Mouse (Mus musculus): Measurements from ENCODE around the gene Ankrd2. TPM values are rescaled to one million over a fixed set of nuclear protein-coding genes. Genes with fewer than 3 reads are reported as not detected.

The Ankrd2 gene
- total and polyA plus RNA-seq, 3 experiments, result not detected

DNA sequence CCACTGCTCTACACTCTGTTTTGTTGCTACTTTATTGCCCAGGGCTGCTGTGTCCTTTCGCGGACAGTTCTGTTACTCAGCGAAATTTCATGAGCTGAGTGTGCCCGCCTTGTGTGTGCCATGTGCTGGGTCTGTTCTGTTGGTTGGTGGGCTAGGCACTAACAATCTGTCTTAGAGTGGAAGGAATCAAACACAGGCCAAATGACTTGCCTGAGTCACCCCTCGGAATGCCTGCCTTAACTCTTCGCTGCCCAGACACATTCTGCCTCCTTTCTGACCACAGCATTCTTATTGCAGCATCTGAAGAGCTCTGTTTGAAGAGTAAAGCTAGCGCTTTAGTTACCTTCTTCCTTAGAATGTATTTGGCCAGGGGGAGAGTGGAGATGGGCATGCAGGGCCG lies 29.2 kb upstream of the Ankrd2 start:
- no peaks in the 10 kb centered on the region for H3K79me2 ChIP-seq (ENCODE audit: control insufficient read depth, insufficient read depth, low read length, poor library complexity)
- DNase-seq (ENCODE audit: low read depth, low spot score), result no peak
- H3K4me1 ChIP-seq (ENCODE audit: control insufficient read depth in 1 of 2, insufficient read depth in 2 of 2, low read length in 2 of 2), result peaks cover 2 to 13% of the 10 kb centered on the region in 2 experiments
- TF ChIP-seq ELF1 (IDR thresholded peaks at IDR 0.05; ENCODE audit: low read depth, low read length) (no peak), RCOR1 (IDR thresholded peaks at IDR 0.05; ENCODE audit: low read depth, low read length) (no peak), TBP (IDR thresholded peaks at IDR 0.05; ENCODE audit: low read depth, low read length) (no peak), GABPA (IDR thresholded peaks at IDR 0.05; ENCODE audit: low read depth, low read length) (no peak), SIN3A (IDR thresholded peaks at IDR 0.05; ENCODE audit: low read length) (no peak), ZKSCAN1 (IDR thresholded peaks at IDR 0.05; ENCODE audit: low read depth, low read length) (no peak), UBTF (IDR thresholded peaks at IDR 0.05; ENCODE audit: borderline replicate concordance, insufficient read depth, low read depth, low read length) (no peak), MEF2A (IDR thresholded peaks at IDR 0.05; ENCODE audit: extremely low read depth, insufficient replicate concordance, low read depth, low read length, poor library complexity, severe bottlenecking) (no peak), ZNF384 (IDR thresholded peaks at IDR 0.05; ENCODE audit: low read depth, low read length) (no peak), MAZ (IDR thresholded peaks at IDR 0.05; ENCODE audit: low read depth, low read length) (no peak), USF2 (IDR thresholded peaks at IDR 0.05; ENCODE audit: borderline replicate concordance in 1 of 2, insufficient read depth in 1 of 2, low read depth in 1 of 2, low read length in 2 of 2) (no peak), BHLHE40 (IDR thresholded peaks at IDR 0.05; ENCODE audit: borderline replicate concordance, low read depth, low read length) (no peak), POLR2AphosphoS5 (IDR thresholded peaks at IDR 0.05; ENCODE audit: borderline replicate concordance, low read depth, low read length) (no peak), E2F4 (IDR thresholded peaks at IDR 0.05; ENCODE audit: borderline replicate concordance, low read depth, low read length) (no peak), HCFC1 (IDR thresholded peaks at IDR 0.05; ENCODE audit: low read depth, low read length) (no peak), JUND (IDR thresholded peaks at IDR 0.05; ENCODE audit: low read depth, low read length) (no peak), KAT2A (conservative IDR thresholded peaks at IDR 0.05; ENCODE audit: low read depth, low read length) (no peak)
- H3K9ac ChIP-seq (ENCODE audit: control insufficient read depth, low read depth, low read length, poor library complexity, severe bottlenecking), result no peak overlapping the region
- no peak overlapping the region for H3K4me3 ChIP-seq (ENCODE audit: control insufficient read depth in 1 of 2, insufficient read depth in 1 of 2, low read depth in 2 of 2, low read length in 2 of 2)
- H3K9me3 ChIP-seq (replicated peaks; ENCODE audit: insufficient read depth, low read length), result no peaks in the 10 kb centered on the region
- H3K36me3 ChIP-seq (ENCODE audit: control insufficient read depth in 1 of 2, insufficient read depth in 2 of 2, low read length in 2 of 2), result peaks cover 0 to 8% of the 10 kb centered on the region in 2 experiments; a peak in 2 of 4 replicates
- H3K27me3 ChIP-seq (ENCODE audit: control insufficient read depth in 1 of 2, insufficient read depth in 2 of 2, low read length in 2 of 2), result no peaks in the 10 kb centered on the region
- H3K27ac ChIP-seq (ENCODE audit: control insufficient read depth, low read depth, low read length), result no peak overlapping the region

- Histone ChIP-seq H3K27ac (ENCODE audit: control insufficient read depth, low read depth, low read length) (no peak overlapping the region), H3K79me2 (ENCODE audit: control insufficient read depth, insufficient read depth, low read length, poor library complexity) (no peaks in the 10 kb centered on the region), H3K9ac (ENCODE audit: control insufficient read depth, low read depth, low read length, poor library complexity, severe bottlenecking) (no peak overlapping the region), H3K4me3 (ENCODE audit: control insufficient read depth in 1 of 2, insufficient read depth in 1 of 2, low read depth in 2 of 2, low read length in 2 of 2) (no peak overlapping the region), H3K36me3 (ENCODE audit: control insufficient read depth in 1 of 2, insufficient read depth in 2 of 2, low read length in 2 of 2) (peaks cover 0 to 8% of the 10 kb centered on the region in 2 experiments; a peak in 2 of 4 replicates), H3K9me3 (replicated peaks; ENCODE audit: insufficient read depth, low read length) (no peaks in the 10 kb centered on the region), H3K27me3 (ENCODE audit: control insufficient read depth in 1 of 2, insufficient read depth in 2 of 2, low read length in 2 of 2) (no peaks in the 10 kb centered on the region), H3K4me1 (ENCODE audit: control insufficient read depth in 1 of 2, insufficient read depth in 2 of 2, low read length in 2 of 2) (peaks cover 2 to 13% of the 10 kb centered on the region in 2 experiments)
- no peak for DNase-seq (ENCODE audit: low read depth, low spot score)
- no peak for TF ChIP-seq SMC3 (IDR thresholded peaks at IDR 0.05; ENCODE audit: low read depth, low read length)
- no peak for TF ChIP-seq POLR2AphosphoS5 (IDR thresholded peaks at IDR 0.05; ENCODE audit: borderline replicate concordance, low read depth, low read length)
- TF ChIP-seq MYB (IDR thresholded peaks at IDR 0.05; ENCODE audit: low read depth, low read length), result no peak
- no peak for TF ChIP-seq MYC (IDR thresholded peaks at IDR 0.05; ENCODE audit: low read depth, low read length)
- no peak for TF ChIP-seq CTCF (IDR thresholded peaks at IDR 0.05 in 2 of 3, conservative IDR thresholded peaks at IDR 0.05 in 1 of 3; ENCODE audit: control insufficient read depth in 1 of 3, insufficient read depth in 1 of 3, low read depth in 2 of 3, low read length in 3 of 3, poor library complexity in 1 of 3, severe bottlenecking in 1 of 3)
- TF ChIP-seq BHLHE40 (IDR thresholded peaks at IDR 0.05; ENCODE audit: borderline replicate concordance, low read depth, low read length), result no peak
- no peak for TF ChIP-seq JUND (IDR thresholded peaks at IDR 0.05; ENCODE audit: low read depth, low read length)
- no peak for TF ChIP-seq POLR2AphosphoS2 (IDR thresholded peaks at IDR 0.05; ENCODE audit: low read length)
- TF ChIP-seq E2F4 (IDR thresholded peaks at IDR 0.05; ENCODE audit: borderline replicate concordance, low read depth, low read length), result no peak
- no peak for TF ChIP-seq ZNF384 (IDR thresholded peaks at IDR 0.05; ENCODE audit: low read depth, low read length)
- no peak for TF ChIP-seq TAL1 (IDR thresholded peaks at IDR 0.05; ENCODE audit: low read length)
- no peak for TF ChIP-seq EP300 (IDR thresholded peaks at IDR 0.05; ENCODE audit: low read depth in 1 of 2, low read length in 2 of 2)
- TF ChIP-seq HCFC1 (IDR thresholded peaks at IDR 0.05; ENCODE audit: low read depth, low read length), result no peak
These were observed 27.2 kb upstream of the Ankrd2 start for GRCm38 (mm10) chr19:42008586-42008985.

Measured in MEL (cell line).